Mouse (Mus musculus) MEL (cell line): Measurements from ENCODE around the gene Cntnap2. TPM values are rescaled to one million over a fixed set of nuclear protein-coding genes. Genes with fewer than 3 reads are reported as not detected.

Experiments
- DNase-seq: peaks from one replicate; pipeline ENCODE4 v3.0.0; 2011; ENCODE audit warnings: low read depth, low spot score
- H3K27ac ChIP-seq: 2 replicates; pipeline ENCODE4 v1.5.1; 2012; ENCODE audit warnings: low read depth, mild to moderate bottlenecking, control low read depth, low read length, moderate library complexity; ENCODE audit not compliant: control insufficient read depth
- H3K27me3 ChIP-seq, 2 experiments: fragments of 150-350 bp in 1 of 2; sonication (generic) in 1 of 2; 2 replicates each; pipeline ENCODE4 v1.6.1; 2012; ENCODE audit warnings: low read length in 2 of 2, mild to moderate bottlenecking in 2 of 2, improper control_type of control experiment in 1 of 2, moderate library complexity in 1 of 2; ENCODE audit not compliant: insufficient read depth in 2 of 2, control insufficient read depth in 1 of 2
- H3K36me3 ChIP-seq, 2 experiments: 2 replicates each; pipeline ENCODE4 v1.6.1; 2012 to 2014; ENCODE audit warnings: low read length in 2 of 2, improper control_type of control experiment in 1 of 2, inconsistent platforms in 1 of 2, mild to moderate bottlenecking in 1 of 2; ENCODE audit not compliant: insufficient read depth in 2 of 2, control insufficient read depth in 1 of 2
- H3K4me1 ChIP-seq, 2 experiments: fragments of 150-350 bp in 1 of 2; sonication (generic) in 1 of 2; 2 replicates each; pipeline ENCODE4 v1.6.1; 2012; ENCODE audit warnings: low read length in 2 of 2, improper control_type of control experiment in 1 of 2, mild to moderate bottlenecking in 1 of 2; ENCODE audit not compliant: insufficient read depth in 2 of 2, control insufficient read depth in 1 of 2
- H3K4me3 ChIP-seq, 2 experiments: fragments of 150-350 bp in 1 of 2; sonication (generic) in 1 of 2; 2 replicates each; pipeline ENCODE4 v1.5.1; 2012; ENCODE audit warnings: low read depth in 2 of 2, low read length in 2 of 2, mild to moderate bottlenecking in 2 of 2, moderate library complexity in 2 of 2, control low read depth in 1 of 2, improper control_type of control experiment in 1 of 2; ENCODE audit not compliant: control insufficient read depth in 1 of 2, insufficient read depth in 1 of 2
- H3K79me2 ChIP-seq: 2 replicates; pipeline ENCODE4 v1.6.1; 2012; ENCODE audit warnings: mild to moderate bottlenecking, low read length, moderate library complexity; ENCODE audit not compliant: control insufficient read depth, poor library complexity, insufficient read depth
- H3K9ac ChIP-seq: 2 replicates; pipeline ENCODE4 v1.6.1; 2012; ENCODE audit warnings: low read depth, mild to moderate bottlenecking, control low read depth, low read length, moderate library complexity; ENCODE audit not compliant: control insufficient read depth, poor library complexity, severe bottlenecking
- H3K9me3 ChIP-seq: fragments of 150-350 bp; sonication (generic); replicated peaks from 2 replicates; pipeline ENCODE4 v1.6.1; 2012; ENCODE audit warnings: mild to moderate bottlenecking, low read length, improper control_type of control experiment, moderate library complexity; ENCODE audit not compliant: insufficient read depth
- BHLHE40 ChIP-seq: IDR thresholded peaks from 2 replicates; pipeline ENCODE4 v1.6.1; 2012; ENCODE audit warnings: low read depth, mild to moderate bottlenecking, inconsistent platforms, low read length, improper control_type of control experiment, borderline replicate concordance
- CHD1 ChIP-seq: IDR thresholded peaks from 2 replicates; pipeline ENCODE4 v1.6.1; 2012; ENCODE audit warnings: low read depth, mild to moderate bottlenecking, inconsistent platforms, low read length, improper control_type of control experiment
- CHD2 ChIP-seq: IDR thresholded peaks from 2 replicates; pipeline ENCODE4 v1.6.1; 2011; ENCODE audit warnings: low read length, improper control_type of control experiment
- CTCF ChIP-seq, 3 experiments: IDR thresholded peaks in 2 of 3; conservative IDR thresholded peaks in 1 of 3; 2 replicates each; pipeline ENCODE4 v1.5.1; 2011 to 2012; ENCODE audit warnings: low read length in 3 of 3, low read depth in 2 of 3, mild to moderate bottlenecking in 2 of 3, improper control_type of control experiment in 1 of 3, inconsistent platforms in 1 of 3, mixed read lengths in 1 of 3, moderate library complexity in 1 of 3; ENCODE audit not compliant: control insufficient read depth in 1 of 3, insufficient read depth in 1 of 3, poor library complexity in 1 of 3, severe bottlenecking in 1 of 3
- EP300 ChIP-seq, 2 experiments: IDR thresholded peaks; 2 replicates each; pipeline ENCODE4 v1.6.1; 2011; ENCODE audit warnings: improper control_type of control experiment in 2 of 2, low read length in 2 of 2, low read depth in 1 of 2, mild to moderate bottlenecking in 1 of 2
- HCFC1 ChIP-seq: IDR thresholded peaks from 2 replicates; pipeline ENCODE4 v1.6.1; 2012; ENCODE audit warnings: low read depth, mild to moderate bottlenecking, inconsistent platforms, low read length, improper control_type of control experiment, moderate library complexity
- JUND ChIP-seq: IDR thresholded peaks from 2 replicates; pipeline ENCODE4 v1.6.1; 2011; ENCODE audit warnings: low read depth, mild to moderate bottlenecking, improper control_type of control experiment, low read length
- KAT2A ChIP-seq: conservative IDR thresholded peaks from 2 replicates; pipeline ENCODE4 v1.6.1; 2012; ENCODE audit warnings: low read depth, low read length, improper control_type of control experiment, inconsistent platforms
- MAFK ChIP-seq: IDR thresholded peaks from 2 replicates; pipeline ENCODE4 v1.6.1; 2011; ENCODE audit warnings: low read depth, mild to moderate bottlenecking, low read length, improper control_type of control experiment, borderline replicate concordance
- MYB ChIP-seq: IDR thresholded peaks from 2 replicates; pipeline ENCODE4 v1.6.1; 2011; ENCODE audit warnings: mild to moderate bottlenecking, low read depth, low read length, improper control_type of control experiment
- POLR2AphosphoS2 ChIP-seq: IDR thresholded peaks from 2 replicates; pipeline ENCODE4 v1.6.1; 2011; ENCODE audit warnings: low read length, improper control_type of control experiment
- RCOR1 ChIP-seq: IDR thresholded peaks from 2 replicates; pipeline ENCODE4 v1.6.1; 2012; ENCODE audit warnings: low read depth, mild to moderate bottlenecking, inconsistent platforms, low read length, improper control_type of control experiment
- SMC3 ChIP-seq: IDR thresholded peaks from 2 replicates; pipeline ENCODE4 v1.6.1; 2011; ENCODE audit warnings: low read depth, low read length, improper control_type of control experiment
- TBP ChIP-seq: IDR thresholded peaks from 2 replicates; pipeline ENCODE4 v1.8.0; 2011; ENCODE audit warnings: low read depth, low read length, improper control_type of control experiment
- USF1 ChIP-seq: IDR thresholded peaks from 2 replicates; pipeline ENCODE4 v1.6.1; 2014; ENCODE audit warnings: low read depth, mild to moderate bottlenecking, inconsistent platforms, low read length, improper control_type of control experiment, moderate library complexity
- USF2 ChIP-seq, 2 experiments: IDR thresholded peaks; 2 replicates each; pipeline ENCODE4 v1.6.1; 2011 to 2012; ENCODE audit warnings: improper control_type of control experiment in 2 of 2, low read length in 2 of 2, borderline replicate concordance in 1 of 2, inconsistent platforms in 1 of 2, low read depth in 1 of 2, mild to moderate bottlenecking in 1 of 2; ENCODE audit not compliant: insufficient read depth in 1 of 2
- ZKSCAN1 ChIP-seq: IDR thresholded peaks from 2 replicates; pipeline ENCODE4 v1.6.1; 2012; ENCODE audit warnings: low read depth, mild to moderate bottlenecking, inconsistent platforms, low read length, improper control_type of control experiment, moderate library complexity
- polyA plus RNA-seq, 2 experiments: library from polyadenylated mRNA; stranded (reverse) in 1 of 2; unstranded in 1 of 2; fragments of >175 nt in 1 of 2; fragments of >200 nt in 1 of 2; gene quantifications; 2 replicates each; pipeline versions ENCODE4 v1.2.1 to v1.2.4; 2012; ENCODE audit warnings: low replicate concordance in 2 of 2, low read depth in 1 of 2; ENCODE audit not compliant: insufficient read length in 2 of 2, insufficient read depth in 1 of 2, missing spikeins in 1 of 2
- total RNA-seq: library from RNA; depleted of rRNA; stranded (reverse); fragments of 300-350 nt; gene quantifications from 2 replicates; pipeline ENCODE4 v1.2.3, GENCODE M21; 2012

Gene Cntnap2
- total and polyA plus RNA-seq, 3 experiments, result 0.01 TPM; not detected in 2

DNA sequence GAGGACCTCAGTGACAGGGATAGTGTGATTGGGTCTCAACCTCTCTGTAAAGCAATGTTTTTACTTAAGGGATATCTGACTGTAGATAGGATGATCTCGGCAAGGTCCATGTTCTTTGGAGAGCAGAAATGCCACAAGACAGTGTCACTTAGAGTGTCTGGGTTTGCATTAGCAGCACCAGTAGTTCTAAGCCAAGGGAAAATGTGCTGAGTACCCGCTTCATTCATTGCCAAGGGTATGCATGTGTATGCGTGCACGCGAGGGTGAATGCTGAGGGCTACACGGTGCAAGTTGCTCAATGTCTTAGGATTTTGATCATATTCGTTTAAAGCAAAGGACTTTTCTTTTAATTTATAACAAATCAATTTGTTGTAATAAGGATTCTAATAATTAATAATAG, 2185.5 kb downstream of the Cntnap2 start:
- DNase-seq, result no peak
- H3K36me3 ChIP-seq, result no peaks in the 10 kb centered on the region
- TF ChIP-seq CTCF (IDR thresholded peaks at IDR 0.05 in 2 of 3, conservative IDR thresholded peaks at IDR 0.05 in 1 of 3; ENCODE audit: control insufficient read depth in 1 of 3, insufficient read depth in 1 of 3, low read depth in 2 of 3, low read length in 3 of 3, poor library complexity in 1 of 3, severe bottlenecking in 1 of 3), result no peak
- TF ChIP-seq MYB, result no peak
- no peak for TF ChIP-seq SMC3
- TF ChIP-seq ZKSCAN1, result no peak
- no peak for TF ChIP-seq HCFC1
- no peak for TF ChIP-seq CHD1
- TF ChIP-seq RCOR1, result no peak
- no peak for TF ChIP-seq BHLHE40
- no peak for TF ChIP-seq TBP
- TF ChIP-seq USF2 (IDR thresholded peaks at IDR 0.05; ENCODE audit: borderline replicate concordance in 1 of 2, insufficient read depth in 1 of 2, low read depth in 1 of 2, low read length in 2 of 2), result no peak
- TF ChIP-seq, all 39 proteins: peak for 0
- no peaks in the 10 kb centered on the region for H3K9me3 ChIP-seq
- H3K4me3 ChIP-seq, result no peak overlapping the region
- H3K9ac ChIP-seq, result no peak overlapping the region
- H3K4me1 ChIP-seq, result no peaks in the 10 kb centered on the region
- H3K27ac ChIP-seq, result no peak overlapping the region
- H3K27me3 ChIP-seq, result no peaks in the 10 kb centered on the region; a peak in 1 of 4 replicates
- H3K79me2 ChIP-seq, result no peaks in the 10 kb centered on the region

DNA sequence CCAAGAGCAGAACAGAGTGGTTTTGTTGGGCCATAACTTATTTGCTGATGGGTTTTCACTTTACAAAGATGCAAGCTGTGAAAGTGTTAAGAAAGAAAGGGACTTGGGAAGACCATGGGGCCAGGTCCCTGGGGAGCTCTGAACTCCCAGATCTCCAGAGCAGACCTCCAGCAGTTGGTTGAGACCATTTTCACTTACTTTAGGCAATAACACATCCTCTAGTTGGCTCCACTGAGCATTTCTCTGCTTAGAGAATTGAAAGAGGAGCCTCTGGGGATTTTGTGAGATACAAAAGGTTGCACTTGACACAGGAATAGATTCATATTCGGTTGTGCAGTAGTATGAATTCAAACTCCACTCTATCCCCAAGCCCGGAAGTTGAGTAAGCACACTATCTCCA, 2196.1 kb downstream of the Cntnap2 start:
- DNase-seq, result no peak
- no peaks in the 10 kb centered on the region for H3K79me2 ChIP-seq
- no peaks in the 10 kb centered on the region for H3K36me3 ChIP-seq
- H3K9ac ChIP-seq, result no peak overlapping the region
- TF ChIP-seq CTCF (IDR thresholded peaks at IDR 0.05 in 2 of 3, conservative IDR thresholded peaks at IDR 0.05 in 1 of 3; ENCODE audit: control insufficient read depth in 1 of 3, insufficient read depth in 1 of 3, low read depth in 2 of 3, low read length in 3 of 3, poor library complexity in 1 of 3, severe bottlenecking in 1 of 3) (peak in 1 of 3 experiments; percentile 1; a peak in 1 of 6 replicates), EP300 (IDR thresholded peaks at IDR 0.05; ENCODE audit: low read depth in 1 of 2, low read length in 2 of 2) (no peak)
- H3K27ac ChIP-seq, result no peak overlapping the region
- H3K4me1 ChIP-seq, result no peaks in the 10 kb centered on the region
- no peak overlapping the region for H3K4me3 ChIP-seq
- H3K9me3 ChIP-seq, result no peaks in the 10 kb centered on the region
- H3K27me3 ChIP-seq, result no peaks in the 10 kb centered on the region

DNA sequence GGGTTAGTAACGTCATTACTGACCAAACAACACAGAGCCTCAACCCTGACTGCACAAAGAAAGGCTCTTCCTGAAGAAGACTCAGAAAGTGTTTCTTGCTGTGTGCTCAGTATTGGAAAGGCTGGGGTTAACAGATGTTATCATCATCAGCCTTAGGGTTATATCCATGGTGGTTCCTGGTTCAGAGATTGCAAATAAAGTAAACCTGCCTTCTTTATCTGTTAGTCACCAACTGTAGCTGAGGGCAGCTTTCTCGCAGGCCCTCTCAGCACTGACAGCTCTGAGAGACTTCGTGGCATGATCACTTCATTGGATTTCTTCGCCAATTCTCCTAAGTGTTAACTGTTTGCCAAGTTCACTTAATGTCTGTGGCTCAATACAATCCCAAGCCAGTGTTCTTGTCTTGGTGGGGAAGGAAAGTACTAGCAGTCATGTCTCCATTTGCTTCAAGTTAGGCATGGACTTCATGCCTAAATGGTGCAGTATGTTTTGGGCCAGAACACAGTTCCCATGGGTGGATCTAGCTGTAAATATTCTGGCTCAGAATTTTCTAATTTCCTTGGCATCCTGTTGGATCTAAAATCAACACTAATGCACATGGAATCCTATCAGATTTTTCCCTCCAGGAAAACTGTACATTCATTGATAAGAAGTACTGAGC, 2197.2 kb downstream of the Cntnap2 start:
- no peak for TF ChIP-seq MAFK
- TF ChIP-seq RCOR1, result no peak
- no peak for TF ChIP-seq POLR2AphosphoS2
- no peak for TF ChIP-seq JUND
- no peak for TF ChIP-seq SMC3
- TF ChIP-seq USF1, result no peak
- TF ChIP-seq CHD2, result no peak
- no peak for TF ChIP-seq KAT2A
- TF ChIP-seq, all 39 proteins: peak for 0
- no peak for DNase-seq
- no peak overlapping the region for H3K9ac ChIP-seq
- H3K4me1 ChIP-seq, result no peaks in the 10 kb centered on the region
- H3K4me3 ChIP-seq, result no peak overlapping the region
- no peak overlapping the region for H3K27ac ChIP-seq
- H3K79me2 ChIP-seq, result no peaks in the 10 kb centered on the region
- H3K9me3 ChIP-seq, result no peaks in the 10 kb centered on the region
- H3K36me3 ChIP-seq, result no peaks in the 10 kb centered on the region
- peaks cover 0 to 1% of the 10 kb centered on the region in 2 experiments; a peak in 1 of 4 replicates for H3K27me3 ChIP-seq
